Mouse (Mus musculus): ENCODE data around the gene Mdc1.

GRCm38 (mm10) chr17:35866281-35866831, 25.0 kb downstream of the Mdc1 start:
- TF ChIP-seq POLR2A (IDR thresholded peaks at IDR 0.05; ENCODE audit: low read depth, low read length) = no peak
- TF ChIP-seq CTCF (IDR thresholded peaks at IDR 0.05; ENCODE audit: extremely low read depth, insufficient read length, insufficient replicate concordance, low read depth, low read length) = no peak
